Mouse (Mus musculus) spleen, adult 2 months (tissue): Measurements from ENCODE around the gene 6030408B16Rik. TPM values are rescaled to one million over a fixed set of nuclear protein-coding genes. Genes with fewer than 3 reads are reported as not detected.
"Not testable (repeated sequence)": the region's sequence is repeated elsewhere in the genome, so short reads cannot be mapped to it uniquely, and the experiment has no call there.

ENCODE experiments used
- DNase-seq, 2 experiments: peaks; one replicate each; pipeline versions ENCODE4 v3.0.0 to v3.0.0-alpha.2; 2012 to 2021; ENCODE audit warnings: low spot score in 2 of 2, low read depth in 1 of 2
- H3K27ac ChIP-seq: fragments of 200-500 bp; 2 replicates; pipeline ENCODE4 v1.5.1; 2012; ENCODE audit warnings: low read length, inconsistent platforms; ENCODE audit not compliant: insufficient read depth
- H3K27me3 ChIP-seq: fragments of 200-500 bp; 2 replicates; pipeline ENCODE4 v1.6.1; 2012; ENCODE audit warnings: mild to moderate bottlenecking, moderate library complexity, low read length, inconsistent platforms; ENCODE audit not compliant: control insufficient read depth, insufficient read depth
- H3K36me3 ChIP-seq: fragments of 200-500 bp; 2 replicates; pipeline ENCODE4 v1.6.1; 2012; ENCODE audit warnings: mild to moderate bottlenecking, low read length, inconsistent platforms; ENCODE audit not compliant: control insufficient read depth, insufficient read depth
- H3K4me1 ChIP-seq: fragments of 200-500 bp; 2 replicates; pipeline ENCODE4 v1.6.1; 2011; ENCODE audit warnings: inconsistent platforms; ENCODE audit not compliant: control insufficient read depth, insufficient read depth, insufficient read length
- H3K4me3 ChIP-seq: fragments of 200-500 bp; 2 replicates; pipeline ENCODE4 v1.5.1; 2011; ENCODE audit warnings: mild to moderate bottlenecking, inconsistent platforms; ENCODE audit not compliant: insufficient read depth, insufficient read length; ENCODE audit errors: extremely low read depth
- CTCF ChIP-seq: fragments of 200-500 bp; IDR thresholded peaks from 2 replicates; pipeline ENCODE4 v1.5.1; 2011; ENCODE audit warnings: mild to moderate bottlenecking, inconsistent platforms; ENCODE audit not compliant: insufficient read depth, insufficient read length, insufficient replicate concordance; ENCODE audit errors: extremely low read depth
- POLR2A ChIP-seq: fragments of 200-500 bp; IDR thresholded peaks from 2 replicates; pipeline ENCODE4 v1.6.1; 2011; ENCODE audit warnings: low read depth, low read length, inconsistent platforms
- WGBS: fragments of 180-500 bp; shearing (Covaris S2); methylation state at CpG from one replicate; pipeline ENCODE4 v1.1.7; 2018; 5-methylcytosine and 5-hydroxymethylcytosine counted together
- polyA plus RNA-seq: library from polyadenylated mRNA; depleted of rRNA; stranded (reverse); fragments of >200 nt; gene quantifications from 2 replicates; pipeline ENCODE4 v1.2.3, GENCODE M21; 2012

6030408B16Rik gene
- polyA plus RNA-seq, 1 experiment, result 0.25 TPM

- Histone ChIP-seq H3K36me3 (no peaks in the 10 kb centered on the region), H3K4me3 (no peak overlapping the region), H3K27me3 (no peaks in the 10 kb centered on the region), H3K27ac (no peak overlapping the region), H3K4me1 (peaks cover 16% of the 10 kb centered on the region; the same call in 1 of the 2 replicates)
- WGBS, result 76% methylated on average over 5 of the region's 5 CpGs
- no peak for DNase-seq
- TF ChIP-seq CTCF, result no peak
- TF ChIP-seq POLR2A, result no peak
Observed at GRCm38 (mm10) chr15:101322106-101322505, 29.1 kb downstream of the 6030408B16Rik start.

GRCm38 (mm10) chr15:101322640-101323039, 29.6 kb downstream of the 6030408B16Rik start:
- no peak overlapping the region for H3K27ac ChIP-seq
- no peak for DNase-seq
- 92% methylated on average over 7 of the region's 7 CpGs for WGBS
- H3K4me3 ChIP-seq, result no peak overlapping the region
- no peaks in the 10 kb centered on the region for H3K27me3 ChIP-seq
- peaks cover 16% of the 10 kb centered on the region; the same call in 1 of the 2 replicates for H3K4me1 ChIP-seq
- TF ChIP-seq POLR2A (no peak), CTCF (no peak)
- no peaks in the 10 kb centered on the region for H3K36me3 ChIP-seq

DNA sequence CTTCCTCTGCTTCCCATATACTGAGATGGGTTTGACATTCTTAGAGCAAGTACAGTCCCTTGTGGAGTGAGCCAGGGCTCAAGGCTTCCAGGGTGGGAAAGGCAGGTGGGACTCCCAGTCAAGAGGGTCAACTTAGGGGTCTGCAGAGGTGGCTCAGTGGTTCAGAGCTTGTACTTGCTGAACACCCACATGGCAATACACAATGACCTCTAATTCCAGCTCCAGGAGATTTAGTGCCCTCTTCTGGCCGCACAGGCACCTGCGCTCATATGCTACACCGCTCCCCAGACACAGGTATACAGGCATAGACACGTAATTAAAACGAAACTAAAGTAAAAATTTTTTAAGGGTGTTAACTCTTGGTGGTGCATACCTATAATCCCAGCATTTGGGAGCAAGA, 30.5 kb downstream of the 6030408B16Rik start:
- no peaks in the 10 kb centered on the region for H3K27me3 ChIP-seq
- no peaks in the 10 kb centered on the region for H3K36me3 ChIP-seq
- 93% methylated on average over 5 of the region's 5 CpGs for WGBS
- DNase-seq, result no peak
- H3K27ac ChIP-seq, result no peak overlapping the region
- peaks cover 15% of the 10 kb centered on the region; the same call in 1 of the 2 replicates for H3K4me1 ChIP-seq
- TF ChIP-seq POLR2A (no peak), CTCF (no peak)
- no peak overlapping the region for H3K4me3 ChIP-seq

DNA sequence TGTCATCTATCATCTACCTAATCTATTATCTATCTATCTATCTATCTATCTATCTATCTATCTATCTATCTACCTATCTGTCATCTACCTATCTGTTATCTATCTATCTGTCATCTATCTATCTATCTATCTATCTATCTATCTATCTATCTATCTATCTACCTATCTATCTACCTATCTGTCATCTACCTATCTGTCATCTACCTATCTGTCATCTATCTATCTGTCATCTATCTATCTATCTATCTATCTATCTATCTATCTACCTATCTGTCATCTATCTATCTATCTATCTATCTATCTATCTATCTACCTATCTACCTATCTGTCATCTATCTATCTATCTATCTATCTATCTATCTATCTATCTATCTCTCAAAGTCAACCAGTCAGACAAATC, 31.4 kb downstream of the 6030408B16Rik start:
- H3K36me3 ChIP-seq, H3K27ac ChIP-seq, H3K4me1 ChIP-seq, H3K27me3 ChIP-seq, H3K4me3 ChIP-seq, DNase-seq: not testable (repeated sequence)

GRCm38 (mm10) chr15:101325991-101326534, 33.1 kb downstream of the 6030408B16Rik start:
- TF ChIP-seq POLR2A (no peak), CTCF (no peak)
- H3K4me1 ChIP-seq, result no peaks in the 10 kb centered on the region
- H3K27ac ChIP-seq, result no peak overlapping the region
- 35% methylated on average over 10 of the region's 10 CpGs for WGBS
- H3K27me3 ChIP-seq, result no peaks in the 10 kb centered on the region
- no peaks in the 10 kb centered on the region for H3K36me3 ChIP-seq
- no peak overlapping the region for H3K4me3 ChIP-seq
- no peak for DNase-seq

DNA sequence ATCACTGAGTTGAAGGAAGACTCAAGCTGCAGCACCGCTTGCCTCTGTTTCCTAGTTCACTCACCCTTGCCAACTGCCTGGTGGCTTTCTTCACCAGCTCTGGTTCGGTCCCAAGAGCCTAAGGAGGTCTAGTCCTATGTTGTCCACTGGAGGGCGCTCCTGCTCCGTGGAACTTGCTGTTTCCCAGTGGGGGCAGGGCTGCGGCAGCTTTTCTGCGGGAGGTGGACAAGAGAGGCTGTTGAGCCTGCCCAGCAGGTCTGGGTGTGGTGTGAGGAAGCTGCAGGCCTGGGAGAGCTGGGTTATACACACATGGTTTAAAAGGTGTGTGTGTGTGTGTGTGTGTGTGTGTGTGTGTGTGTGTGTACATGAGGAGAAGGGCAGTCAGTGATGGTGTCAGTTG, 34.3 kb downstream of the 6030408B16Rik start:
- no peak overlapping the region for H3K4me3 ChIP-seq
- peak in 1 of 2 experiments; percentile 46 for DNase-seq
- H3K27ac ChIP-seq, result no peak overlapping the region
- H3K27me3 ChIP-seq, result no peaks in the 10 kb centered on the region
- WGBS, result 3% methylated on average over 6 of the region's 6 CpGs
- TF ChIP-seq CTCF (peak; percentile 79; the same call in 1 of the 2 replicates), POLR2A (no peak)
- no peaks in the 10 kb centered on the region for H3K36me3 ChIP-seq
- no peaks in the 10 kb centered on the region for H3K4me1 ChIP-seq

DNA sequence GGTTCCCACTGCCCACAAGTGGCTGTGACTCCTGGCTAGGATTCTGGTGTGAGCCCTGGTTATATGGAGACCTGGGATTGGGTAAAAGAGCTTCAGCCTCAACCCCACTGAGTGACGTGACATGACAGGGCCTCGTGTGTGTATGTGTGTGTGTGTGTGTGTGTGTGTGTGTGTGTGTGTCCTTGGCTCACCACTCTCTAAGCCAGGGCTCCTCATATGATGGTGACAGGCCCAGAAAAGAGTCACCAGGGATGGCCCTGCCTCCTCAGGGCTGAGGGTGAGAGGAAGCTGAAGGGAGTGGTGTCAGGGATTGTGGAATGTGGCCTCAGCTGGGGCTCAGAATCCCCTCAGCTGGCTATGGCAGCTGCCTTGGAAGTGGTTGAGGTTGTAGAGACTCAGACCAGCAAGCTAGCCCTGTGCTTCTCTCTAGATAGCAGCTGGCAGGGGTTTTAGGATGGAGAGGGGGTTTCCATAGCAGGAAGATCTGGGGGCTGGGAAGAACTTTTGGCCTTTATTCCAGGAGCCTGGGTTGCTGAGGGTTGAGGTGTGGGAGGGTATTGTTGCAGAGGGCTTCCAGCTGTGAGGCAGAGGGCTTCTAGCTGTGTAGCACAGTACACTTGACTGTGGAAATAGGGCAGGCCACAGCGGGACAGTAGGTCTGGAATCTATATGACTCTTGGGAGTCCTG, 36.0 kb downstream of the 6030408B16Rik start:
- WGBS, result 82% methylated on average over 3 of the region's 3 CpGs
- H3K27me3 ChIP-seq, result no peaks in the 10 kb centered on the region

More for the DNA sequence above, 36.0 kb downstream of the 6030408B16Rik start:
- Histone ChIP-seq H3K4me3 (no peak overlapping the region), H3K4me1 (no peaks in the 10 kb centered on the region), H3K27ac (no peak overlapping the region), H3K36me3 (no peaks in the 10 kb centered on the region)
- TF ChIP-seq CTCF, result no peak
- DNase-seq, result no peak
